Mouse (Mus musculus) liver, postnatal 0 days (tissue): ENCODE data around the gene Tmem123.

Source experiments
- CTCF ChIP-seq: sonication (generic); IDR thresholded peaks from 2 replicates; pipeline ENCODE4 v1.5.1; 2016; ENCODE audit warnings: antibody characterized with exemption, low read depth
- EP300 ChIP-seq: IDR thresholded peaks from 2 replicates; pipeline ENCODE4 v1.6.1; 2016; ENCODE audit warnings: antibody characterized with exemption, low read depth, mild to moderate bottlenecking

- TF ChIP-seq EP300: no peak
- TF ChIP-seq CTCF: no peak
Measured at GRCm38 (mm10) chr9:7841221-7841620, 77.4 kb downstream of the Tmem123 start.
